Mouse (Mus musculus) ES-Bruce4 (cell line): ENCODE results near the gene Ltn1.

ENCODE experiments used
- CTCF ChIP-seq: IDR thresholded peaks from one replicate; pipeline ENCODE4 v1.8.1; 2011; ENCODE audit warnings: low read depth, low read length
- POLR2A ChIP-seq: IDR thresholded peaks from one replicate; pipeline ENCODE4 v1.8.1; 2011; ENCODE audit warnings: low read length; ENCODE audit not compliant: insufficient read depth

DNA sequence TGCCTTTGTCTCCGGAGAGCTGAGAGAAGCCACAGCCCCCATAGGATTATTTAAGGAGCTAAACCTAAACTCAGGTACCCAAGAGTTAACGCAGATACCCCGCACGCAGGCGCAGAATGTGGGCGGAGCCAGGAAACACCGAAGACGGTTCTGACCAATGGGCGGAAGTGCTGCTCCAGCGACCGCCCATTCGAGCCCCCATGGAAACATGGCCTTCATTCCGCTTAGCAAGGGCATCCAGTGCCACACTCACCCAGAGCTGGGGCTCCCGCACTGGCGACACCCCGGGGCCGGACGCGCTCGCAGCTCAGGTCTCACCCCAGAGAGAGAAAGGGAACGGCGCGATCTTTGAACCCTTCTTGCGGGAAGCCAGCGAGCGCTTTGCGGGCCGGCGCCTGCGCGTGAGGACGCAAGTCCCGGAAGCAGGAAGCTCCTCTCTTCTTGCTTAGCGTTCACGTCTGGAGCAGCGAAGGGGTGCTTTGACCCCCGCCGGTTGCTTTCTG, 7.8 kb upstream of the Ltn1 start, which contains the start of gene Rwdd2b:
- TF ChIP-seq CTCF (no peak), POLR2A (no peak)
